Mouse (Mus musculus) heart, postnatal 0 days (tissue): Measurements from ENCODE around the gene Ssx2ip. TPM values are rescaled to one million over a fixed set of nuclear protein-coding genes. Genes with fewer than 3 reads are reported as not detected.

Source experiments
- ATAC-seq: fragments of 200-750 bp; cut with Nextera tagmentation; 2 replicates; pipeline ENCODE4 v1.8.0; 2017; ENCODE audit warnings: low read depth, moderate number of reproducible peaks, moderate library complexity; ENCODE audit not compliant: insufficient read depth
- DNase-seq: peaks from one replicate; pipeline ENCODE4 v3.0.0-alpha.2; 2016; ENCODE audit warnings: low spot score
- H3K27ac ChIP-seq: fragments of 300-500 bp; sonication (generic); 2 replicates; pipeline ENCODE4 v1.5.1; 2014; ENCODE audit warnings: low read depth, mild to moderate bottlenecking
- H3K27me3 ChIP-seq: fragments of 300-500 bp; sonication (generic); 2 replicates; pipeline ENCODE4 v1.6.1; 2014; ENCODE audit warnings: low read length, mixed read lengths; ENCODE audit not compliant: control insufficient read depth, insufficient read depth
- H3K36me3 ChIP-seq: fragments of 300-500 bp; sonication (generic); replicated peaks from 2 replicates; pipeline ENCODE4 v1.6.1; 2014; ENCODE audit warnings: low read length, mixed read lengths; ENCODE audit not compliant: control insufficient read depth, insufficient read depth
- H3K4me1 ChIP-seq: fragments of 300-500 bp; sonication (generic); 2 replicates; pipeline ENCODE4 v1.6.1; 2014; ENCODE audit warnings: antibody characterized with exemption; ENCODE audit not compliant: control insufficient read depth, insufficient read depth
- H3K4me2 ChIP-seq: fragments of 300-500 bp; sonication (generic); 2 replicates; pipeline ENCODE4 v1.6.1; 2014; ENCODE audit warnings: low read depth, mild to moderate bottlenecking, low read length, moderate library complexity
- H3K4me3 ChIP-seq: fragments of 300-500 bp; sonication (generic); 2 replicates; pipeline ENCODE4 v1.5.1; 2014; ENCODE audit warnings: low read depth, low read length
- H3K9ac ChIP-seq: fragments of 300-500 bp; sonication (generic); replicated peaks from 2 replicates; pipeline ENCODE4 v1.6.1; 2014; ENCODE audit warnings: low read depth, low read length, mixed read lengths
- H3K9me3 ChIP-seq: fragments of 300-500 bp; sonication (generic); replicated peaks from 2 replicates; pipeline ENCODE4 v1.6.1; 2016; ENCODE audit warnings: low read length; ENCODE audit not compliant: control insufficient read depth
- CTCF ChIP-seq: IDR thresholded peaks from 2 replicates; pipeline ENCODE4 v1.5.1; 2016; ENCODE audit warnings: antibody characterized with exemption, control low read depth, low read depth
- EP300 ChIP-seq: IDR thresholded peaks from 2 replicates; pipeline ENCODE4 v1.6.1; 2016; ENCODE audit warnings: antibody characterized with exemption, low read depth
- WGBS: fragments of 180-500 bp; shearing (Covaris S2); extraction: QIAGEN DNeasy Blood & Tissue Kit; methylation state at CpG from one replicate; pipeline ENCODE4 v1.1.7; 2014; 5-methylcytosine and 5-hydroxymethylcytosine counted together
- polyA plus RNA-seq: library from polyadenylated mRNA; unstranded; fragments of >200 nt; fragmentation: Nextera tagmentation; extraction: Ambion mirVana; gene quantifications from 2 replicates; pipeline ENCODE4 v1.2.1, GENCODE M21; 2015
- total RNA-seq: library from RNA; depleted of rRNA; stranded (reverse); fragments of >200 nt; gene quantifications from 2 replicates; pipeline ENCODE4 v1.2.3, GENCODE M21; 2014; ENCODE audit warnings: low replicate concordance

Ssx2ip gene
- total and polyA plus RNA-seq, 2 experiments from 2014 or later = 6.4 to 7.6 TPM

- Histone ChIP-seq H3K4me3 (peak overlapping the region; percentile 90), H3K4me2 (peak overlapping the region; percentile 80), H3K9ac (peak overlapping the region; percentile 72; the same call in 1 of the 2 replicates), H3K27ac (peak overlapping the region; percentile 5; the same call in 1 of the 2 replicates), H3K4me1 (peaks cover 8% of the 10 kb centered on the region), H3K36me3 (no peaks in the 10 kb centered on the region), H3K9me3 (no peaks in the 10 kb centered on the region), H3K27me3 (no peaks in the 10 kb centered on the region)
- ATAC-seq = no peak
- no peak for TF ChIP-seq EP300
- TF ChIP-seq CTCF = no peak
- no peak for DNase-seq
- WGBS = 46% methylated on average over 3 of the region's 3 CpGs
These were observed 672 bp upstream of the Ssx2ip start for GRCm38 (mm10) chr3:146403770-146404169.

- H3K4me2 ChIP-seq = peak overlapping the region; percentile 80
- no peak overlapping the region for H3K27ac ChIP-seq
- H3K27me3 ChIP-seq = no peaks in the 10 kb centered on the region
- peak overlapping the region; percentile 90 for H3K4me3 ChIP-seq
- H3K4me1 ChIP-seq = peaks cover 8% of the 10 kb centered on the region
- peak overlapping the region; percentile 72 for H3K9ac ChIP-seq
- H3K36me3 ChIP-seq = no peaks in the 10 kb centered on the region
- no peak for DNase-seq
- TF ChIP-seq EP300 (no peak), CTCF (no peak)
- H3K9me3 ChIP-seq = no peaks in the 10 kb centered on the region
- no peak for ATAC-seq
- 32% methylated on average over 18 of the region's 18 CpGs for WGBS
These were observed 968 bp downstream of the Ssx2ip start for GRCm38 (mm10) chr3:146405213-146406006.

GRCm38 (mm10) chr3:146406007-146406341, 1.5 kb downstream of the Ssx2ip start:
- H3K9me3 ChIP-seq = no peaks in the 10 kb centered on the region
- no peaks in the 10 kb centered on the region for H3K36me3 ChIP-seq
- H3K4me2 ChIP-seq = peak overlapping the region; percentile 80; the same call in 1 of the 2 replicates
- TF ChIP-seq EP300 (no peak), CTCF (no peak)
- no peaks in the 10 kb centered on the region for H3K27me3 ChIP-seq
- no peak for ATAC-seq
- H3K27ac ChIP-seq = no peak overlapping the region
- no peak overlapping the region for H3K4me3 ChIP-seq
- WGBS = 64% methylated on average over 5 of the region's 5 CpGs
- peaks cover 8% of the 10 kb centered on the region for H3K4me1 ChIP-seq
- H3K9ac ChIP-seq = no peak overlapping the region
- no peak for DNase-seq

GRCm38 (mm10) chr3:146407086-146407721, 2.8 kb downstream of the Ssx2ip start:
- 94% methylated on average over 16 of the region's 16 CpGs for WGBS
- DNase-seq = no peak
- Histone ChIP-seq H3K36me3 (no peaks in the 10 kb centered on the region), H3K9ac (no peak overlapping the region), H3K9me3 (no peaks in the 10 kb centered on the region), H3K27ac (no peak overlapping the region), H3K27me3 (no peaks in the 10 kb centered on the region), H3K4me3 (no peak overlapping the region), H3K4me2 (no peak overlapping the region), H3K4me1 (peaks cover 11% of the 10 kb centered on the region)
- TF ChIP-seq CTCF = no peak
- no peak for ATAC-seq

GRCm38 (mm10) chr3:146410114-146410513, 5.7 kb downstream of the Ssx2ip start:
- TF ChIP-seq CTCF (no peak), EP300 (no peak)
- H3K27me3 ChIP-seq = no peaks in the 10 kb centered on the region
- no peaks in the 10 kb centered on the region for H3K9me3 ChIP-seq
- H3K9ac ChIP-seq = no peak overlapping the region
- ATAC-seq = no peak
- DNase-seq = no peak
- WGBS = 89% methylated on average over 7 of the region's 7 CpGs
- H3K4me3 ChIP-seq = no peak overlapping the region
- no peak overlapping the region for H3K4me2 ChIP-seq
- no peaks in the 10 kb centered on the region for H3K36me3 ChIP-seq
- H3K27ac ChIP-seq = no peak overlapping the region
- peaks cover 10% of the 10 kb centered on the region; the same call in 1 of the 2 replicates for H3K4me1 ChIP-seq
